Mouse (Mus musculus): ENCODE measurements around the gene Tespa1. TPM values are rescaled to one million over a fixed set of nuclear protein-coding genes. Genes with fewer than 3 reads are reported as not detected.
"Not testable (repeated sequence)": the region's sequence is repeated elsewhere in the genome, so short reads cannot be mapped to it uniquely, and the experiment has no call there.

Tespa1 gene
- 1 to 10 TPM; 2.2 to 2.4 TPM for total RNA-seq (2021)

GRCm38 (mm10) chr10:130322637-130323036 is at the start of gene Tespa1:
Gene Tespa1, plus strand, starts transcription at chr10:130322870.
- intact Hi-C loops (cut with DNase I), result no loop called here
- DNase-seq (ENCODE audit: low spot score in 2 of 2), result no peak

- DNase-seq (ENCODE audit: low spot score in 2 of 2), result no peak
- intact Hi-C loops (cut with DNase I), result no loop called here
These were observed 46.9 kb upstream of the Tespa1 start for GRCm38 (mm10) chr10:130275759-130276158.

GRCm38 (mm10) chr10:130276496-130276895 is 46.2 kb upstream of the Tespa1 start:
- intact Hi-C loops (cut with DNase I), result no loop called here
- DNase-seq (ENCODE audit: low spot score in 2 of 2), result no peak

- intact Hi-C loops (cut with DNase I), result no loop called here
- DNase-seq (ENCODE audit: low spot score in 2 of 2), result no peak
These were observed 42.6 kb upstream of the Tespa1 start, which contains the start of gene Neurod4 for GRCm38 (mm10) chr10:130280066-130280465. Gene Neurod4, minus strand, starts transcription at chr10:130280240.

GRCm38 (mm10) chr10:130281982-130282449 is 40.7 kb upstream of the Tespa1 start:
- no peak for DNase-seq (ENCODE audit: low spot score in 2 of 2)
- intact Hi-C loops (cut with DNase I), result no loop called here

GRCm38 (mm10) chr10:130287201-130287600 is 35.5 kb upstream of the Tespa1 start:
- DNase-seq (ENCODE audit: low spot score in 2 of 2), result peak; percentile 12 to 86
- intact Hi-C loops (cut with DNase I), result no loop called here

- intact Hi-C loops (cut with DNase I), result no loop called here
These were observed 34.7 kb upstream of the Tespa1 start for GRCm38 (mm10) chr10:130288007-130288406.

GRCm38 (mm10) chr10:130293741-130294408 is 28.8 kb upstream of the Tespa1 start:
- intact Hi-C loops (cut with DNase I), result no loop called here
- no peak for DNase-seq (ENCODE audit: low spot score in 2 of 2)

More at GRCm38 (mm10) chr10:130288007-130288406, 34.7 kb upstream of the Tespa1 start:
- DNase-seq (ENCODE audit: low spot score in 2 of 2), result no peak

GRCm38 (mm10) chr10:130298748-130299147 is 23.9 kb upstream of the Tespa1 start:
- peak; percentile 26 to 27 for DNase-seq (ENCODE audit: low spot score in 2 of 2)
- intact Hi-C loops (cut with DNase I), result loop anchor here (1.0 kb wide), 1 partner anchor 70 kb away; no protein-coding TSS in a partner anchor

GRCm38 (mm10) chr10:130304138-130304537 is 18.5 kb upstream of the Tespa1 start:
- intact Hi-C loops (cut with DNase I); DNase-seq (ENCODE audit: low spot score in 2 of 2): not testable (repeated sequence)

GRCm38 (mm10) chr10:130311534-130312227 is 11.0 kb upstream of the Tespa1 start:
- DNase-seq (ENCODE audit: low spot score in 2 of 2), result no peak
- intact Hi-C loops (cut with DNase I), result no loop called here

GRCm38 (mm10) chr10:130313531-130313930 is 9.1 kb upstream of the Tespa1 start:
- intact Hi-C loops (cut with DNase I), result no loop called here
- DNase-seq (ENCODE audit: low spot score in 2 of 2), result no peak

GRCm38 (mm10) chr10:130314110-130314829 is 8.4 kb upstream of the Tespa1 start:
- intact Hi-C loops (cut with DNase I), result no loop called here
- DNase-seq (ENCODE audit: low spot score in 2 of 2), result no peak

GRCm38 (mm10) chr10:130315846-130316245 is 6.8 kb upstream of the Tespa1 start:
- intact Hi-C loops (cut with DNase I), result no loop called here
- DNase-seq (ENCODE audit: low spot score in 2 of 2), result no peak

- DNase-seq (ENCODE audit: low spot score in 2 of 2), result no peak
- intact Hi-C loops (cut with DNase I), result no loop called here
These were observed 4.0 kb upstream of the Tespa1 start for GRCm38 (mm10) chr10:130318720-130319119.

- DNase-seq (ENCODE audit: low spot score in 2 of 2), result no peak
- intact Hi-C loops (cut with DNase I), result no loop called here
These were observed 2.0 kb upstream of the Tespa1 start for GRCm38 (mm10) chr10:130320715-130321114.

GRCm38 (mm10) chr10:130322062-130322461 is 608 bp upstream of the Tespa1 start:
- intact Hi-C loops (cut with DNase I), result no loop called here

GRCm38 (mm10) chr10:130324243-130324642 is 1.6 kb downstream of the Tespa1 start:
- no peak for DNase-seq (ENCODE audit: low spot score in 2 of 2)
- intact Hi-C loops (cut with DNase I), result no loop called here

More at GRCm38 (mm10) chr10:130322062-130322461, 608 bp upstream of the Tespa1 start:
- no peak for DNase-seq (ENCODE audit: low spot score in 2 of 2)

- intact Hi-C loops (cut with DNase I), result no loop called here
- no peak for DNase-seq (ENCODE audit: low spot score in 2 of 2)
These were observed 8.0 kb downstream of the Tespa1 start for GRCm38 (mm10) chr10:130330711-130331110.

- intact Hi-C loops (cut with DNase I), result no loop called here
- DNase-seq (ENCODE audit: low spot score in 2 of 2), result no peak
These were observed 13.7 kb downstream of the Tespa1 start for GRCm38 (mm10) chr10:130336385-130336784.
